Mouse (Mus musculus) neural tube, embryonic 12.5 days (tissue): ENCODE results near the gene Nav2. TPM values are rescaled to one million over a fixed set of nuclear protein-coding genes. Genes with fewer than 3 reads are reported as not detected.

Source experiments
- ATAC-seq: fragments of 200-750 bp; cut with Nextera tagmentation; 2 replicates; pipeline ENCODE4 v1.8.0; 2017; ENCODE audit warnings: low read depth, mild to moderate bottlenecking, moderate TSS enrichment, moderate library complexity; ENCODE audit not compliant: low FRiP score
- H3K27ac ChIP-seq: fragments of 300-500 bp; sonication (generic); 2 replicates; pipeline ENCODE4 v1.5.1; 2016
- H3K27me3 ChIP-seq: fragments of 300-500 bp; sonication (generic); replicated peaks from 2 replicates; pipeline ENCODE4 v1.6.1; 2016; ENCODE audit warnings: mild to moderate bottlenecking
- H3K36me3 ChIP-seq: fragments of 300-500 bp; sonication (generic); 2 replicates; pipeline ENCODE4 v1.6.1; 2016; ENCODE audit warnings: mild to moderate bottlenecking
- H3K4me1 ChIP-seq: fragments of 300-500 bp; sonication (generic); 2 replicates; pipeline ENCODE4 v1.6.1; 2016
- H3K4me2 ChIP-seq: fragments of 300-500 bp; sonication (generic); replicated peaks from 2 replicates; pipeline ENCODE4 v1.6.1; 2016; ENCODE audit warnings: mild to moderate bottlenecking
- H3K4me3 ChIP-seq: fragments of 300-500 bp; sonication (generic); 2 replicates; pipeline ENCODE4 v1.5.1; 2016
- H3K9ac ChIP-seq: fragments of 300-500 bp; sonication (generic); 2 replicates; pipeline ENCODE4 v1.6.1; 2016; ENCODE audit warnings: mild to moderate bottlenecking
- H3K9me3 ChIP-seq: fragments of 300-500 bp; sonication (generic); 2 replicates; pipeline ENCODE4 v1.6.1; 2016; ENCODE audit warnings: mild to moderate bottlenecking
- WGBS: fragments of 180-500 bp; shearing (Covaris S2); methylation state at CpG from one replicate; pipeline ENCODE4 v1.1.7; 2016; 5-methylcytosine and 5-hydroxymethylcytosine counted together
- polyA plus RNA-seq: library from polyadenylated mRNA; unstranded; fragments of >200 nt; fragmentation: Nextera tagmentation; extraction: Ambion mirVana; gene quantifications from 2 replicates; pipeline ENCODE4 v1.2.1, GENCODE M21; 2016

Gene Nav2
- polyA plus RNA-seq, 1 experiment from 2014 or later: 25.2 TPM

DNA sequence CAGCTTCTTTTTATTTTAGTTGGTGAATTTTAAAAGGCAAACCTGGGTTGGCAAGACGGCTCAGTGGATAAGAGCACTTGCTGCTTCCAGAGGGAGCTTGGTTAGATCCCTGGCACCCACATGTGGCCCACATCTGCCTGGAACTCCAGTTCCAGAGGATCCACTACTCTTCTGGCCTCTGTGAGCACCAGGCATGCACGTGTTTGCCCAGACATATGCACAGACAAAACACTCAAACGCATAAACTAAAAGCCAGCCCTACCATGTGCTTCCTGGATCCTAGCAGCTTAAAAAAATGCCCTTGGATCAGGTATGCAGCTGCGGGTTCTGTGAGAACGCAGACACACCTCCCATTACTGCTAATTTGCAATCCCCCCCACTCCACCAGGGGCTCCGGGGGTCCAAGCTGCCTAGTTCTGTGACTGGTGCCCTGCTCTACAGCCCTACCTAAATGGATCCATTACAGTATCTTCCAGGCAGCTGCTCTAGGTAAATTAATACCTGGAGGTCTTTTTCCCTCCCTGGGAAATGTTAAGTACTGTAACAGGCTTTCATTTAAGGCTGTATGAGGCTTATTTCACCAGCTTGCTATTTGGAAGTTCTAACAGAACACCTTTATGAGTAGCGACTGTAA lies 603.4 kb downstream of the Nav2 start:
- Histone ChIP-seq H3K27ac (no peak overlapping the region), H3K27me3 (no peaks in the 10 kb centered on the region), H3K4me3 (no peak overlapping the region), H3K4me1 (no peaks in the 10 kb centered on the region; the same call in 1 of the 2 replicates), H3K4me2 (no peak overlapping the region), H3K36me3 (no peaks in the 10 kb centered on the region), H3K9ac (no peak overlapping the region), H3K9me3 (no peaks in the 10 kb centered on the region)
- no peak for ATAC-seq
- 63% methylated on average over 7 of the region's 7 CpGs for WGBS

DNA sequence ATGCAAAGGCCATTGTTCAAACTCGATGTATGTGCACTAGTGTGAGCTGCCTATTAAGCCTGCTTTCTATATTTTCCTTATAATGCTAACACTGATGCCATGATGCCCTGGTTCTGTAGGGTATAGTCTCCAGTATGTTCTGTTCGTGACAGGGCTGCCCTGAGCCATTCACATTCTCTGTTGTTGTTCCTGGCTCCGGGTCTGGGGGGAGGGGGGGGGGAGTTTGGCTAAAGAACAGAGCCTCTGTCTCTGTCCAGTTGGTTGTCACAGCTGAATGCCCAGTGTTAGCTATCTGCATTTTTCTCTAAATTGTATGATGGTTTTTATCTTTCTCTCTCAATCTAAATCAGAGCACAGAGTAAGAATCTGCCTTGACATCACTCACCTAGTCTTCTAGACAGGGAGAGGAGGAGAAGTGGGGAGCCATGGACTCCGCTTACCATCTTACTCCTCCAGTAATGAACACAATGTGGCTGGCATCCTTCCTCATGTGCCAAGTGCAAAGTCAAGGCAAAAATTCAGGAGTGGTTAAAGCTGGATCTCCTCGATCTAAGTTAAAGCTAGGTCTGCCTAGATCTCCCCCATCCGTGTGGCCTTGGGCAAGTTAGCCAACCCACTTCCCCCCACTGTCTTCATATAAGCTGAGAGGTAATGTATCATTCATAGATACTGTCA lies 605.4 kb downstream of the Nav2 start:
- H3K9ac ChIP-seq: no peak overlapping the region
- 78% methylated on average over 6 of the region's 6 CpGs for WGBS
- H3K36me3 ChIP-seq: no peaks in the 10 kb centered on the region
- H3K4me3 ChIP-seq: no peak overlapping the region
- no peak overlapping the region for H3K27ac ChIP-seq
- no peaks in the 10 kb centered on the region for H3K9me3 ChIP-seq
- no peaks in the 10 kb centered on the region for H3K27me3 ChIP-seq
- H3K4me2 ChIP-seq: no peak overlapping the region
- H3K4me1 ChIP-seq: no peaks in the 10 kb centered on the region; the same call in 1 of the 2 replicates
- ATAC-seq: no peak

DNA sequence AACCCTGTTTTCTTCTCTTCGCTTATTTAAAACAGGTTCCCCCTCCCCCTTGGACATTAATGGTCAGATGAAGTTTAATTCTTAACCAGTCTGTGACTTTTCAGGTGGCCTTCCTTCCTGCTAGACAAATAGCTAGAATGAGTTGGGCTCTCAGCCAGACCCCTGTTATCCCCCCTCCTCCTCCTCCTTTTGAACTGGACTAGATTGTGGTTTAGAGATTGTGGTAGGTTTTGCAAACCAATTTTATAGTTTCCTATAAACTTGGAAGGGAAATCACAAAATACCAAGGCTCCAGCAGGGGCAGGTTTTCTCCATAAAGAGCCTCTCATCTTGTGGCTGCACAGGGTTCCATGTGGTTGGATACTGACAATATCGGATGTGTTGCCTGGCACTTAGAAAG lies 606.5 kb downstream of the Nav2 start:
- ATAC-seq: no peak
- Histone ChIP-seq H3K4me3 (no peak overlapping the region), H3K4me1 (no peaks in the 10 kb centered on the region; the same call in 1 of the 2 replicates), H3K27ac (no peak overlapping the region), H3K9me3 (no peaks in the 10 kb centered on the region), H3K36me3 (no peaks in the 10 kb centered on the region), H3K9ac (no peak overlapping the region), H3K27me3 (no peaks in the 10 kb centered on the region), H3K4me2 (no peak overlapping the region)
- 94% methylated on average over 2 of the region's 2 CpGs for WGBS

DNA sequence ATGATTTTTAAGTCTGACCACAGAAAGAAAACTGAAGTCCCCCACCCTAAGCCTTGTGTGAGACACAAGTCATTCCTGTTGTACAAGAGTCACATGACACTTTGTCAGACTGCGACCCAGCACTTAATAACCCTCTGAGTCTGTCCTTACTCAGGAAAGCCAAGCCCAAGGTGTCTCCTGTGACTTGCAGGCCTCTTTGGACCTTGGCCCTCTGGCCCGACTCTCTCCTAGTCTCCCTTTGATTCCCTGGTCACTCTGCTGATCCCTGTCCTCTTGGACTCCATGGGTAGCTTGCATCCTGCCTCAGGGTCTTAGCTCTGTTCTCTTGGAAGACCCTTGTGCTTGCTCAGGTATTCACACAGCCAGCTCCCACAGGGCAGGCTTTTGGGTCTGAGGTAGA lies 612.0 kb downstream of the Nav2 start:
- Histone ChIP-seq H3K4me3 (no peak overlapping the region), H3K4me2 (no peak overlapping the region), H3K9ac (no peak overlapping the region), H3K27ac (no peak overlapping the region), H3K9me3 (no peaks in the 10 kb centered on the region), H3K36me3 (no peaks in the 10 kb centered on the region), H3K4me1 (peaks cover 26% of the 10 kb centered on the region), H3K27me3 (peaks cover 13% of the 10 kb centered on the region; the same call in 1 of the 2 replicates)
- no peak for ATAC-seq
- whole genome bisulfite sequencing: 65% methylated on average over 2 of the region's 2 CpGs

DNA sequence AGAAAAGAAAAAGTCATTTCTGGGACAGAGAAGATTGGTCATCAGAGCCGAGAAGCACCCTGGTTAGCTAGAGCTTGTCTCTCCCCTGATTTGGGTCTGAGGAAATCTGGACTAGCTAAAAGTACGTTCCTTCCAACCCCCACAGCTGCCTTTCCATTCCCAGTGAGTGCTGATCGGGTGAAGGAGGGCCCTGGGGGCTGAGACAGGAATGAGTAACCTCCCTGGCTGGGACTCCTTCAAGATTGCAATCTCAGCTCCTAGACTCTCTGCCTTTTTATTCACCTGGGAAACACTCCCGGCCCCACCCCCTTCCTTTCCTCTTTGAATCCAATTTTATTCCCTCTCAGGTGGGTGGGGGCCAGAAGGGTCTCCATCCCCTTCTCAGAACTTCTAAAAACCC lies 612.8 kb downstream of the Nav2 start:
- H3K36me3 ChIP-seq: no peaks in the 10 kb centered on the region
- no peaks in the 10 kb centered on the region for H3K9me3 ChIP-seq
- no peak overlapping the region for H3K27ac ChIP-seq
- H3K27me3 ChIP-seq: peaks cover 13% of the 10 kb centered on the region; the same call in 1 of the 2 replicates
- no peak overlapping the region for H3K4me3 ChIP-seq
- H3K4me1 ChIP-seq: peaks cover 26% of the 10 kb centered on the region
- H3K9ac ChIP-seq: no peak overlapping the region
- 25% methylated on average over 4 of the region's 4 CpGs for WGBS
- peak overlapping the region; percentile 55 for H3K4me2 ChIP-seq
- ATAC-seq: no peak

DNA sequence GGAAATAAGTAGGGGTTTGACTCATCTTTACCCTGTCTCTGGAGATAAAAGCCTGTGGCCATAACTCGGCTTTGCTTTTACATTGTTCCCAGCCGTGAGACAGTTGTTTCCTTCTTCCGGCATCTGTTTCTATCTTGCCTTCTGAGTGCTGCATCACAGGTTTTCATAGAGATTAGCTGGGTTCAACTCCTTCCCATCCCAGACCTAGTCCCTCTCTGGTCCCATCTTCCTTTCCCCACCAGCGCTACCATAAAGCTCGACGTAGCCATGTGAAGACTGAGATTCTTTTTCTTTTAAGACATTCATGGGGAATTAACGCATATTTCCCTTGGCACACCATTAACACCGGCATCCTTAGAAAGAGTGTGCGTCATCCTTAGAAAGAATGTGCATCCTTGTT lies 613.5 kb downstream of the Nav2 start:
- Histone ChIP-seq H3K4me1 (peaks cover 26% of the 10 kb centered on the region), H3K27me3 (peaks cover 13% of the 10 kb centered on the region; the same call in 1 of the 2 replicates), H3K36me3 (no peaks in the 10 kb centered on the region), H3K27ac (no peak overlapping the region), H3K4me2 (peak overlapping the region; percentile 55), H3K9me3 (no peaks in the 10 kb centered on the region), H3K4me3 (no peak overlapping the region), H3K9ac (no peak overlapping the region)
- ATAC-seq: 0 out of 2 replicates have a peak, but pooled peaks have one; percentile 18
- WGBS: 3% methylated on average over 9 of the region's 9 CpGs

DNA sequence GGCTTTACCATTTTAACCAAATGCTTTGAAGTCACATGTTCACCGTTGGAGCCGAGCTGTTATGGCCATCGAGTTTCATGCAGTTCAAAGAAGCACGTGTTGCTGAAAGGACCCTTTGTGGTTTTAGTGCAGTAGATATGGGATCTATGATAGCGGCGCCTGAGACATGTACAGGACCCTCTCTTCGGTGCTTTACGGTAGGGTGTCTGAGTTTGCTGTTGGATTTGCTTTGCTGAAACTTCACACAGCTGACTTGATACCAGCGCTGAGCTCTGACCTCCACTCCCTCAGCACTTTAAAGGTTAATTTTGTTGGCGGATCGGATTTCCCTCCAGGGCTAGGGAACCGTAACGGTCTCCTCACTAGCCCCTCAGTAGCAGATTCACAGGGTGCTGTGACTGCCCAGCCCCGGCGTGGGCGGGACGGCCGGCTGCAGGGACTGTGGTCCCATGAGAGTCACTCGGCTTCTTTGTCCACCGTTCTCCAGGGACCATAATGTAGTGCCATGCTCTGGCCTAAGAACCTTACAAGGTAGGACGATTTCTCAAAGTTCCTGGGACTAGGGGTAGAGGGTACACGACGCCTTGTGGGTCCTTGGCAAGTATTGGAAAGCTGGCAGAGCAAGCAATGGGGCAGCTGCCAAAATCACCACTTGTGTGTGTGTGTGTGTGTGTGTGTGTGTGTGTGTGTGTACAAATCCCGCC lies 614.0 kb downstream of the Nav2 start:
- peak overlapping the region; percentile 55 for H3K4me2 ChIP-seq

DNA sequence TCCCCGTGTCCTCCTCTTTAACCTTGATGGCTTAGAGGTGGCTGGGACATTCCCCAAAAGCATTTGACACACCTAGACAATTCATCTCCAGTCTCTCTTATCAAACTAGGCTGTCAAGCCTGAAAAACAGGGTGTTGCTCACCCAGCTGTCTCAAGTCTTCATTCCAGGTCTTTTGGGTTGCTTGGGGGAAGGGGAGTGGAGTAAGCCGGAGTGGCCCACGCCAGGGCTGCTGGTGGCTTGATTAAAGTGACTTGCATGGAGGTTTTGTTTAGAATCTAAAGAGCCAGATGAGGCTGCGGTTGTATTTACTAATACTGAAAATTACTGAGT lies 614.6 kb downstream of the Nav2 start:
- no peaks in the 10 kb centered on the region for H3K9me3 ChIP-seq
- ATAC-seq: no peak
- H3K4me3 ChIP-seq: peak overlapping the region; percentile 7; the same call in 1 of the 2 replicates
- no peaks in the 10 kb centered on the region for H3K36me3 ChIP-seq
- 29% methylated on average over 4 of the region's 4 CpGs for WGBS
- H3K27ac ChIP-seq: no peak overlapping the region
- no peak overlapping the region for H3K9ac ChIP-seq
- peaks cover 13% of the 10 kb centered on the region; the same call in 1 of the 2 replicates for H3K27me3 ChIP-seq
- peak overlapping the region; percentile 55 for H3K4me2 ChIP-seq
- H3K4me1 ChIP-seq: peaks cover 30% of the 10 kb centered on the region

More for the DNA sequence above, 614.0 kb downstream of the Nav2 start:
- WGBS: 2% methylated on average over 24 of the region's 24 CpGs
- Histone ChIP-seq H3K4me1 (peaks cover 30% of the 10 kb centered on the region), H3K36me3 (no peaks in the 10 kb centered on the region), H3K27ac (no peak overlapping the region), H3K9me3 (no peaks in the 10 kb centered on the region), H3K27me3 (peaks cover 13% of the 10 kb centered on the region; the same call in 1 of the 2 replicates), H3K9ac (no peak overlapping the region), H3K4me3 (peak overlapping the region; percentile 7)
- peak; percentile 65 for ATAC-seq

DNA sequence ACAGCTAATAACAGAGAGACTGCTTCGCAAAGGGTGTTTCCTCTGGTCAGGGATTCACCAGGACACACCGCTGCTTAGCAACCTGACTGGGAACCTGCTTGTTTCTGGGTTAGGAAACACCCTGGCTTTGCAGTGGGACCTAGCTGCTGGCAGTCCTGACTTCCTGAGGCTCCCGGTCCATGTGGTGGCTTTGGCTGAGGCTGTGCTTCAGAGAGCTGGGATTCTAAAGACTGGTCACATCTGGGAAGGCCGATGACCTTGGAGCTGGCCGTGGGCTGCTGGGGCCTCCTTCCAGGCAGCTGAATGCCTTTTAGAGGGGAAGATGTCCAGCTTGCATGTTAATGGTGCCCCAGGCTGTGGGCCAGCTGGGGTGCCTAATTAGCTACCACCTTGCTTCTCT lies 615.2 kb downstream of the Nav2 start:
- H3K4me3 ChIP-seq: no peak overlapping the region
- no peak for ATAC-seq

DNA sequence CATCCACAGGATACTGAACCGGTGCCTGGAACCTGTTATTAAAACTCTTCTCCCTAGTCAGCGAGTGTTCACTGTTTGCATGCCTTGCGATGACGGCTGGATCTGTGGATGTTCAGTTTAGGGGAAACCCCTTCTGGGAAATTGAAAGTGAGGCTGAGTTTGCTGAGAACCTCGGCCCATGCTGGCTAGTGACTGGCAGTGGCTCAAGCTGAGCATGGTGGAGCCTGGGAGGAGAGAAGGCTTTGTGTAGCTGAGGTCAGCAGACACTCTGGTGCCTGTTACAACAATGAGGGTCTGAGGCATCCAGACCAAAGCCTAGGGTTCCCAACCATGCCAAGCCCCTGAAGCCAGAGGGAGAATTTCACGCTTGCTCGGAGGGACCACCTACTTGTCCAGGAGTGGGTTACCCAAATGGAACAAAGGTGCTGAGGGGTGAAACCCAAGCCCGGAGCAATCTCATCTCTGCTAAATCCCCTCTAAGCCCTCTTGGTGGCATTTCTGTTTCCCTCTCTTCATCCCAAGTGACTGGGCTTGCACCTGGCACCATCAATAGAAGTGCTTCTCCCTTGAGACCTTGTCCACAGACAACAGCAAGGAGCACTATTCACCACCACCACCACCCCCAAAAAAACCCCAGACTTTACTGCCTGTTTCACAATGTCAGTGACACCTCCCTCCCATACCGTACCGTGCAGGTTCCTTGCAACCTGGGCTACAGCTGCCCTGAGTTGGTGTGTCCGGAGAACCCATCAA lies 617.0 kb downstream of the Nav2 start:
- ATAC-seq: no peak
- no peaks in the 10 kb centered on the region for H3K36me3 ChIP-seq
- 69% methylated on average over 11 of the region's 11 CpGs for WGBS

More for the DNA sequence above, 615.2 kb downstream of the Nav2 start:
- Histone ChIP-seq H3K4me2 (no peak overlapping the region), H3K9me3 (no peaks in the 10 kb centered on the region), H3K36me3 (no peaks in the 10 kb centered on the region), H3K9ac (no peak overlapping the region), H3K4me1 (peaks cover 30% of the 10 kb centered on the region), H3K27me3 (peaks cover 13% of the 10 kb centered on the region; the same call in 1 of the 2 replicates), H3K27ac (no peak overlapping the region)
- WGBS: 37% methylated on average over 5 of the region's 5 CpGs

DNA sequence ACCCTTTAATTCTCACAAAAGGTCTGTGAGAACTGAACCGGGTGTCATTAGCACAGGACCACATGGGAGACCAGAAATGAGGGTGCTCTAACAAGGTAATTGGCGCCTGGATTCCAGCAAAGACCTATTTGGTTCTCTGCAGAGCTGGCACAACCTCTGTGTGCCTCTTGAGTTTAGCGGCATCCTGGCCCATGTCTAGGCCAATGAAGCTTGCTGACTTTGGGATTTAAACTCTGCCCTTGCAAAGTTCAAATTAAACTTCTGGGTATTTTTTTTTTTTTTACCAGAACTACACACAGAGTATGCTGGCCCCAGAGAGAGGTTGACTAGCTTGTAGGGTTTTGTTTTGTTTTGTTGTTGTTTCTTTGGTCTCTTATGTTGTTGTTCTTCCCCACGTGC lies 617.6 kb downstream of the Nav2 start:
- no peaks in the 10 kb centered on the region for H3K36me3 ChIP-seq
- H3K9me3 ChIP-seq: no peaks in the 10 kb centered on the region
- ATAC-seq: no peak
- no peak overlapping the region for H3K27ac ChIP-seq
- H3K4me1 ChIP-seq: peaks cover 30% of the 10 kb centered on the region
- H3K9ac ChIP-seq: no peak overlapping the region
- 79% methylated on average over 4 of the region's 4 CpGs for WGBS
- no peak overlapping the region for H3K4me3 ChIP-seq
- H3K4me2 ChIP-seq: no peak overlapping the region
- H3K27me3 ChIP-seq: peaks cover 5% of the 10 kb centered on the region; the same call in 1 of the 2 replicates

More for the DNA sequence above, 617.0 kb downstream of the Nav2 start:
- Histone ChIP-seq H3K27ac (no peak overlapping the region), H3K4me2 (no peak overlapping the region), H3K4me3 (no peak overlapping the region), H3K27me3 (peaks cover 9% of the 10 kb centered on the region; the same call in 1 of the 2 replicates), H3K4me1 (peaks cover 30% of the 10 kb centered on the region), H3K9ac (no peak overlapping the region), H3K9me3 (no peaks in the 10 kb centered on the region)

DNA sequence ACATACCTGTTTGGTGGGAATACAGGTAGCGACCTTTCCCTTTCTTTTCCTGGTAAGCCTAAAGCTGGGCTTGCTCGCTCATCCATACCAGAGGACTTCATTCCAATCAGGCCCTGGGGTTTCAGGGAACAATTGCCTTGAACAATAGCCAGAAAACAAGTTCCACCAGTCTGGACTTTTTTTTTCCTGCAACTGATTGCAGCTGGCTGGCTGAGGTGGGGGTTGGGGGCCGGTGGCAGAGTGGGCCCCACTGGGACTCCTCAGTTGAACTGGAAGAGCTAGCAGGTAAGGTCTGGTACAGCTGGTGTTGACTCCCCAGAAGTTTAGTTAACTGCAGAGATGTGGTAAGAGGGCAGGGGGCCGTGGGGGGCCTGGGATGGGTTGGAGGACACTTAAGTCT lies 619.0 kb downstream of the Nav2 start:
- no peak overlapping the region for H3K9ac ChIP-seq
- H3K4me3 ChIP-seq: no peak overlapping the region
- no peaks in the 10 kb centered on the region for H3K36me3 ChIP-seq
- H3K27me3 ChIP-seq: no peaks in the 10 kb centered on the region
- H3K9me3 ChIP-seq: no peaks in the 10 kb centered on the region
- H3K4me2 ChIP-seq: no peak overlapping the region
- no peak overlapping the region for H3K27ac ChIP-seq
- ATAC-seq: no peak
- WGBS: 9% methylated on average over 4 of the region's 4 CpGs
- peaks cover 17% of the 10 kb centered on the region for H3K4me1 ChIP-seq
